Mouse (Mus musculus) lung, postnatal 0 days (tissue): Measurements from ENCODE around the gene Dguok.

Source experiments
- CTCF ChIP-seq: IDR thresholded peaks from 2 replicates; pipeline ENCODE4 v1.5.1; 2016; ENCODE audit warnings: antibody characterized with exemption, mild to moderate bottlenecking
- EP300 ChIP-seq: IDR thresholded peaks from 2 replicates; pipeline ENCODE4 v1.6.1; 2016; ENCODE audit warnings: antibody characterized with exemption, mild to moderate bottlenecking, control low read depth

GRCm38 (mm10) chr6:83503361-83503760 is 3.4 kb downstream of the Dguok start:
- TF ChIP-seq CTCF (no peak), EP300 (no peak)
